ENCODE assay signal across 8 mouse cellular contexts in genomic region chr8:85492940-85493931, GRCm38 (mm10). TPM values are rescaled to one million over a fixed set of nuclear protein-coding genes. Genes with fewer than 3 reads are reported as not detected.
DNase-seq lines count a peak whose midpoint lies in the region; ATAC-seq and TF ChIP-seq lines count a peak whose summit lies in the region.

No protein-coding gene starts in this region.

- H3K4me3 ChIP-seq in cortical plate, adult 2 months (ENCODE audit: insufficient read depth, low read length) = peak overlapping the region; percentile 99
- H3K4me3 ChIP-seq in hindbrain, embryonic 11.5 days (ENCODE audit: low read depth, low read length) = peak overlapping the region; percentile 83
- peak overlapping the region; percentile 99 for H3K4me3 ChIP-seq in myocyte

- no peaks in the 10 kb centered on the region for H3K9me3 ChIP-seq in hindbrain, embryonic 11.5 days (ENCODE audit: control insufficient read depth, low read length)

- no peak for TF ChIP-seq POLR2A in cortical plate, adult 2 months (IDR thresholded peaks at IDR 0.05; ENCODE audit: extremely low read depth, insufficient read depth, low read length)
- no peak for TF ChIP-seq POLR2A in myocyte (IDR thresholded peaks at IDR 0.05; ENCODE audit: insufficient read length, low read depth)

- TF ChIP-seq CTCF in cortical plate, adult 2 months (IDR thresholded peaks at IDR 0.05; ENCODE audit: extremely low read depth, insufficient read depth, low read length) = no peak

- no peaks in the 10 kb centered on the region for H3K36me3 ChIP-seq in hindbrain, embryonic 11.5 days (ENCODE audit: control insufficient read depth, insufficient read depth, low read length)
- H3K36me3 ChIP-seq in myocyte (ENCODE audit: control insufficient read depth, insufficient read depth) = peaks cover 21% of the 10 kb centered on the region

- ATAC-seq in cerebellum, adult (ENCODE audit: insufficient number of reproducible peaks, low FRiP score, low TSS enrichment) = no peak
- no peak; the same call in 1 of the 2 replicates for ATAC-seq in hindbrain, embryonic 11.5 days (ENCODE audit: low FRiP score)

- H3K4me1 ChIP-seq in cortical plate, adult 2 months (ENCODE audit: control insufficient read depth, insufficient read depth, low read length) = peaks cover 3% of the 10 kb centered on the region; the same call in 1 of the 2 replicates
- H3K4me1 ChIP-seq in hindbrain, embryonic 11.5 days (replicated peaks; ENCODE audit: control insufficient read depth, insufficient read depth, low read length) = peaks cover 3% of the 10 kb centered on the region; the same call in 1 of the 2 replicates

- intact Hi-C loops in left cerebral cortex, postnatal 25 days (cut with DNase I) = loop anchor here (1.0 kb wide), 1 partner anchor 24 kb away; no protein-coding TSS in a partner anchor

- peak overlapping the region; percentile 89 for H3K27ac ChIP-seq in cortical plate, adult 2 months (ENCODE audit: insufficient read depth, low read length)
- no peak overlapping the region for H3K27ac ChIP-seq in hindbrain, embryonic 11.5 days (ENCODE audit: low read depth, low read length)

- 10% methylated on average over 47 of the region's 49 CpGs for WGBS in hindbrain, embryonic 11.5 days

- H3K9ac ChIP-seq in hindbrain, embryonic 11.5 days (ENCODE audit: low read depth, low read length) = peak overlapping the region; percentile 80

- no peaks in the 10 kb centered on the region for H3K27me3 ChIP-seq in hindbrain, embryonic 11.5 days (ENCODE audit: control insufficient read depth, insufficient read depth, low read length)
- no peaks in the 10 kb centered on the region for H3K27me3 ChIP-seq in myocyte (ENCODE audit: control insufficient read depth, insufficient read depth, insufficient read length)

- H3K79me2 ChIP-seq in myocyte (ENCODE audit: control insufficient read depth, insufficient read depth) = peaks cover 55% of the 10 kb centered on the region

- peak overlapping the region; percentile 88 for H3ac ChIP-seq in myocyte (ENCODE audit: control insufficient read depth, insufficient read length)

- DNase-seq in cerebellum, adult 11 months = peak; percentile 25
- DNase-seq in CD4-positive, CD25-positive, alpha-beta regulatory T cell, adult 2 months (ENCODE audit: low read depth, low spot score) = peak; percentile 41
- DNase-seq in hindbrain, embryonic 11.5 days (ENCODE audit: low spot score) = no peak
- DNase-seq in left cerebral cortex, postnatal 25 days (ENCODE audit: low spot score in 2 of 2) = peak; percentile 57
- no peak for DNase-seq in Muller cell, postnatal 12 days (ENCODE audit: inconsistent ontology term)

- H3K4me2 ChIP-seq in hindbrain, embryonic 11.5 days (replicated peaks; ENCODE audit: low read depth, low read length) = peak overlapping the region; percentile 92
- peak overlapping the region; percentile 78 for H3K4me2 ChIP-seq in myocyte (ENCODE audit: low read depth)

TF ChIP-seq in myocyte, 11 proteins besides CTCF, POLR2A, EP300 and RAD21:
- TF ChIP-seq MYOG (IDR thresholded peaks at IDR 0.05; ENCODE audit: control insufficient read depth in 1 of 3, insufficient read depth in 1 of 3, insufficient read length in 2 of 3, low read depth in 2 of 3) (no peak), TCF3 (IDR thresholded peaks at IDR 0.05; ENCODE audit: insufficient read length, low read depth) (no peak), REST (IDR thresholded peaks at IDR 0.05; ENCODE audit: insufficient read depth, insufficient read length) (no peak), MYOD1 (IDR thresholded peaks at IDR 0.05; ENCODE audit: control insufficient read depth in 1 of 3, insufficient read length in 2 of 3, low read depth in 2 of 3) (no peak), POLR2AphosphoS2 (IDR thresholded peaks at IDR 0.05; ENCODE audit: insufficient read length, low read depth) (no peak), SRF (IDR thresholded peaks at IDR 0.05; ENCODE audit: control insufficient read depth, insufficient read length, low read depth) (no peak), TCF12 (IDR thresholded peaks at IDR 0.05; ENCODE audit: insufficient read depth, poor library complexity, severe bottlenecking) (no peak), CEBPB (IDR thresholded peaks at IDR 0.05; ENCODE audit: insufficient read depth, poor library complexity, severe bottlenecking) (no peak), USF1 (IDR thresholded peaks at IDR 0.05; ENCODE audit: low read depth) (no peak), MAX (IDR thresholded peaks at IDR 0.05; ENCODE audit: low read depth) (no peak), E2F4 (IDR thresholded peaks at IDR 0.05; ENCODE audit: insufficient read depth) (no peak)
TF ChIP-seq in myocyte: peak in this region for 0.

RNA-seq across cellular contexts. Expression of gene Gpt2, which starts 0.9 kb away (rescaled TPM):
- 49.0 and 49.2 TPM in 2 replicates for polyA plus RNA-seq in cortical plate, adult 2 months (2012; rRNA removed)
- polyA plus RNA-seq in hindbrain, embryonic 11.5 days (2014; fragmentation: Nextera tagmentation; extraction: Ambion mirVana) = 35.4 and 37.1 TPM in 2 replicates
- total RNA-seq in left cerebral cortex, postnatal 25 days (2021) = 10 to 100 TPM; 52.8 to 60.2 TPM
- 156 TPM for polyA plus RNA-seq in myocyte (2012; fragmentation: generic; extraction: Trizol)

Comparison
In these comparisons a context has a peak if more than half of its experiments do, and no peak if none do; other contexts are left out.
1. DNase-seq: peak in cerebellum, adult 11 months (single experiment), CD4-positive, CD25-positive, alpha-beta regulatory T cell, adult 2 months (single experiment) and left cerebral cortex, postnatal 25 days (2 of 2); none in hindbrain, embryonic 11.5 days (single experiment) and Muller cell, postnatal 12 days (single experiment).
2. Peak in every context shown above with its lines, with median percentiles within 50 percentile points of each other: H3K4me3 ChIP-seq.